Mouse (Mus musculus): ENCODE measurements around the gene Tprn. TPM values are rescaled to one million over a fixed set of nuclear protein-coding genes. Genes with fewer than 3 reads are reported as not detected.

Gene Tprn
- polyA plus RNA-seq, 1 experiment from 2014 or later: 3.1 TPM

- peaks cover 0 to 6% of the 10 kb centered on the region in 2 experiments; a peak in 1 of 4 replicates for H3K4me1 ChIP-seq (ENCODE audit: control insufficient read depth in 2 of 2, insufficient read depth in 2 of 2, low read length in 2 of 2)
- H3K27ac ChIP-seq (replicated peaks in 1 of 2; ENCODE audit: control insufficient read depth in 1 of 2, insufficient read depth in 1 of 2, low read depth in 2 of 2, low read length in 2 of 2): no peak overlapping the region
- peaks cover 56% of the 10 kb centered on the region for H3K36me3 ChIP-seq (ENCODE audit: control insufficient read depth, insufficient read depth, low read length)
- ATAC-seq (ENCODE audit: insufficient number of reproducible peaks, insufficient read depth, low FRiP score, low read depth): no peak
- peaks cover 28% of the 10 kb centered on the region for H3K27me3 ChIP-seq (ENCODE audit: control insufficient read depth, insufficient read depth, low read length)
- H3K4me2 ChIP-seq (ENCODE audit: low read length): no peak overlapping the region
- H3K9me3 ChIP-seq (ENCODE audit: control insufficient read depth, low read length): no peaks in the 10 kb centered on the region
- no peak overlapping the region for H3K9ac ChIP-seq (ENCODE audit: low read length)
- WGBS: 89% methylated on average over 2 of the region's 2 CpGs
- no peak overlapping the region for H3K4me3 ChIP-seq (ENCODE audit: control insufficient read depth in 1 of 2, insufficient read depth in 1 of 2, low read depth in 1 of 2, low read length in 2 of 2)
These were observed 23.1 kb downstream of the Tprn start for GRCm38 (mm10) chr2:25285551-25285950.

- Histone ChIP-seq H3K9ac (ENCODE audit: low read length) (no peak overlapping the region), H3K27ac (replicated peaks in 1 of 2; ENCODE audit: control insufficient read depth in 1 of 2, insufficient read depth in 1 of 2, low read depth in 2 of 2, low read length in 2 of 2) (0 out of 4 replicates have a peak overlapping the region, but pooled peaks of 1 of the 2 experiments have one; percentile 12), H3K4me2 (ENCODE audit: low read length) (no peak overlapping the region), H3K4me3 (ENCODE audit: control insufficient read depth in 1 of 2, insufficient read depth in 1 of 2, low read depth in 1 of 2, low read length in 2 of 2) (no peak overlapping the region), H3K27me3 (ENCODE audit: control insufficient read depth, insufficient read depth, low read length) (peaks cover 36% of the 10 kb centered on the region), H3K9me3 (ENCODE audit: control insufficient read depth, low read length) (no peaks in the 10 kb centered on the region), H3K4me1 (ENCODE audit: control insufficient read depth in 2 of 2, insufficient read depth in 2 of 2, low read length in 2 of 2) (peaks cover 0 to 6% of the 10 kb centered on the region in 2 experiments; a peak in 1 of 4 replicates), H3K36me3 (ENCODE audit: control insufficient read depth, insufficient read depth, low read length) (peaks cover 49% of the 10 kb centered on the region)
- no peak for ATAC-seq (ENCODE audit: insufficient number of reproducible peaks, insufficient read depth, low FRiP score, low read depth)
- 56% methylated on average over 1 of the region's 1 CpGs for WGBS
These were observed 23.9 kb downstream of the Tprn start for GRCm38 (mm10) chr2:25286314-25286713.

- Histone ChIP-seq H3K27me3 (ENCODE audit: control insufficient read depth, insufficient read depth, low read length) (peaks cover 43% of the 10 kb centered on the region), H3K4me2 (ENCODE audit: low read length) (no peak overlapping the region), H3K4me1 (ENCODE audit: control insufficient read depth in 2 of 2, insufficient read depth in 2 of 2, low read length in 2 of 2) (peaks cover 0 to 10% of the 10 kb centered on the region in 2 experiments; a peak in 2 of 4 replicates), H3K9ac (ENCODE audit: low read length) (no peak overlapping the region), H3K4me3 (ENCODE audit: control insufficient read depth in 1 of 2, insufficient read depth in 1 of 2, low read depth in 1 of 2, low read length in 2 of 2) (no peak overlapping the region), H3K36me3 (ENCODE audit: control insufficient read depth, insufficient read depth, low read length) (peaks cover 45% of the 10 kb centered on the region), H3K9me3 (ENCODE audit: control insufficient read depth, low read length) (no peaks in the 10 kb centered on the region), H3K27ac (replicated peaks in 1 of 2; ENCODE audit: control insufficient read depth in 1 of 2, insufficient read depth in 1 of 2, low read depth in 2 of 2, low read length in 2 of 2) (0 out of 4 replicates have a peak overlapping the region, but pooled peaks of 1 of the 2 experiments have one; percentile 12)
- WGBS: 45% methylated on average over 7 of the region's 7 CpGs
- ATAC-seq (ENCODE audit: insufficient number of reproducible peaks, insufficient read depth, low FRiP score, low read depth): peak; percentile 23; the same call in 1 of the 2 replicates
These were observed 24.6 kb downstream of the Tprn start for GRCm38 (mm10) chr2:25286837-25287636.

- no peak for ATAC-seq (ENCODE audit: insufficient number of reproducible peaks, insufficient read depth, low FRiP score, low read depth)
- Histone ChIP-seq H3K36me3 (ENCODE audit: control insufficient read depth, insufficient read depth, low read length) (peaks cover 34% of the 10 kb centered on the region), H3K27ac (replicated peaks in 1 of 2; ENCODE audit: control insufficient read depth in 1 of 2, insufficient read depth in 1 of 2, low read depth in 2 of 2, low read length in 2 of 2) (no peak within 1 kb of the TSS), H3K27me3 (ENCODE audit: control insufficient read depth, insufficient read depth, low read length) (peaks cover 54% of the 10 kb centered on the region), H3K9ac (ENCODE audit: low read length) (no peak within 1 kb of the TSS), H3K4me2 (ENCODE audit: low read length) (no peak within 1 kb of the TSS), H3K4me1 (ENCODE audit: control insufficient read depth in 2 of 2, insufficient read depth in 2 of 2, low read length in 2 of 2) (peaks cover 0 to 16% of the 10 kb centered on the region in 2 experiments; a peak in 3 of 4 replicates), H3K4me3 (ENCODE audit: control insufficient read depth in 1 of 2, insufficient read depth in 1 of 2, low read depth in 1 of 2, low read length in 2 of 2) (no peak within 1 kb of the TSS), H3K9me3 (ENCODE audit: control insufficient read depth, low read length) (no peaks in the 10 kb centered on the region)
- 79% methylated on average over 6 of the region's 6 CpGs for WGBS
These were observed 25.7 kb downstream of the Tprn start, which contains the start of gene Tmem210 for GRCm38 (mm10) chr2:25287927-25288649. Gene Tmem210 (plus strand): TSS chr2:25288145.

- no peak overlapping the region for H3K27ac ChIP-seq (replicated peaks in 1 of 2; ENCODE audit: control insufficient read depth in 1 of 2, insufficient read depth in 1 of 2, low read depth in 2 of 2, low read length in 2 of 2)
- H3K4me2 ChIP-seq (ENCODE audit: low read length): no peak overlapping the region
- no peak for ATAC-seq (ENCODE audit: insufficient number of reproducible peaks, insufficient read depth, low FRiP score, low read depth)
- H3K9me3 ChIP-seq (ENCODE audit: control insufficient read depth, low read length): no peaks in the 10 kb centered on the region
- peaks cover 61% of the 10 kb centered on the region for H3K27me3 ChIP-seq (ENCODE audit: control insufficient read depth, insufficient read depth, low read length)
- H3K9ac ChIP-seq (ENCODE audit: low read length): no peak overlapping the region
- H3K36me3 ChIP-seq (ENCODE audit: control insufficient read depth, insufficient read depth, low read length): peaks cover 27% of the 10 kb centered on the region
- no peak overlapping the region for H3K4me3 ChIP-seq (ENCODE audit: control insufficient read depth in 1 of 2, insufficient read depth in 1 of 2, low read depth in 1 of 2, low read length in 2 of 2)
- H3K4me1 ChIP-seq (ENCODE audit: control insufficient read depth in 2 of 2, insufficient read depth in 2 of 2, low read length in 2 of 2): peaks cover 0 to 16% of the 10 kb centered on the region in 2 experiments; a peak in 3 of 4 replicates
- 75% methylated on average over 7 of the region's 7 CpGs for WGBS
These were observed 26.4 kb downstream of the Tprn start for GRCm38 (mm10) chr2:25288734-25289345.

GRCm38 (mm10) chr2:25289651-25290050 lies 27.2 kb downstream of the Tprn start, which contains the start of gene Lrrc26:
Gene Lrrc26 (plus strand): TSS chr2:25289915.
- ATAC-seq (ENCODE audit: insufficient number of reproducible peaks, insufficient read depth, low FRiP score, low read depth): no peak
- WGBS: 7% methylated on average over 11 of the region's 11 CpGs

More at GRCm38 (mm10) chr2:25289651-25290050, 27.2 kb downstream of the Tprn start, which contains the start of gene Lrrc26:
- H3K36me3 ChIP-seq (ENCODE audit: control insufficient read depth, insufficient read depth, low read length): peaks cover 19% of the 10 kb centered on the region
- H3K27ac ChIP-seq (replicated peaks in 1 of 2; ENCODE audit: control insufficient read depth in 1 of 2, insufficient read depth in 1 of 2, low read depth in 2 of 2, low read length in 2 of 2): no peak within 1 kb of the TSS
- H3K9me3 ChIP-seq (ENCODE audit: control insufficient read depth, low read length): no peaks in the 10 kb centered on the region
- no peak within 1 kb of the TSS for H3K9ac ChIP-seq (ENCODE audit: low read length)
- peaks cover 69% of the 10 kb centered on the region for H3K27me3 ChIP-seq (ENCODE audit: control insufficient read depth, insufficient read depth, low read length)
- peak within 1 kb of the TSS; percentile 47 for H3K4me2 ChIP-seq (ENCODE audit: low read length)
- peak within 1 kb of the TSS; percentile 14 to 19; a peak in 3 of 4 replicates for H3K4me3 ChIP-seq (ENCODE audit: control insufficient read depth in 1 of 2, insufficient read depth in 1 of 2, low read depth in 1 of 2, low read length in 2 of 2)
- peaks cover 0 to 16% of the 10 kb centered on the region in 2 experiments; a peak in 3 of 4 replicates for H3K4me1 ChIP-seq (ENCODE audit: control insufficient read depth in 2 of 2, insufficient read depth in 2 of 2, low read length in 2 of 2)
